Mouse (Mus musculus) kidney, adult 11 months (tissue): Measurements from ENCODE around the gene Eps8.

Source experiments
- DNase-seq: peaks from one replicate; pipeline ENCODE4 v3.0.0; 2022

Eps8 gene

DNA sequence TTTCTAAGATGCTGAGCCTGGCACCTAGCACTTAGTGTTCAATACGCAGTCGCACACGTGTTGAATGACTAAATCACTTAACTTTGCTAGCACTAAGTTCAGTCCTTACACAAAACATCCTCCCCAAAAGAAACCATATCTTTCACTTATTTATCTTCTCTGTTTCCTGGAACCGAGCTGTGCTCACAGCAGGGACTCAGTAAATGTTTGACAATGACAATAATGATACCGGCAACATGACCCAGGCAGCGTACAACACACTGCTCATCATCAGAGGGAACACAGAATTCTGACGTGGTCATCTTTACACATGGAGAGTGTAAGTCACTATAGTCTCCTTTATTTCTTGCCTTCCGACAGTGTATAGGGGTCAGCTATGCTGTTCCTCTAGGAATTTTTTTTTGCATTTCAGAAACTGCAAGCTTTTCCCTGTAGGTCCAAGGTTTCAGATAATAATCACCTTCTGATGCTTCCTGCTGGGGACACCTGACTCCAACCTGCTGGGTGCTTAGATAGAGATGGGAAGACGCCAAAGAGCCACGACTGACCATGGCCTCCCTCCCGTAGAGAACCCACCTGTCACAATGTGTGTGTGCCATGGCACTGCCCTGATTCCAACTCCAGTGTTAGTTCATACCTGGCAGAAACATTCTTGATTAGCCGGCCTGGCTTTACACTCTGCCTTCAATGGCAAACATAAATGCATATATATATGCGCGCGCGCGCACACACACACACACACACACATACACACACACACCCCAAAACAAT lies 46.3 kb downstream of the Eps8 start:
- DNase-seq = no peak

DNA sequence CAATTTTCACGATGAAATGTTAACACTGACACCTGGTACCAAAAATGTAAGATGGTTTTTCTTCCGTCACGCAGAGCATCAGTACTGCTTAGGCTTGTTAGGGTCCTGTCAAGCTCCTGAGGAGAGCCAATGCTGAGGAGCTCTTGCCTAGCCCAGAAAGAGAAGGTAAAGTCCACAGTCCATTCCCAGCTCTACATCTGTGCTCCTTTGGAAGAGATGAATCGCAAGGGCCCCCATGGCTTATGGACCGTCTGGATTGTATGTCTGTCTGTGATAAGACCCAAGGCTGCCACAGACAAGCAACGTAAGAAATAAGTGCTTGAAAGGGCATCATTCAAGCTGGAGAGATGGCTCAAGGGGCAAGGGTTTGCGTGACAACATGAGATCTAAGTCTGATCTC lies 48.1 kb downstream of the Eps8 start:
- DNase-seq = no peak

DNA sequence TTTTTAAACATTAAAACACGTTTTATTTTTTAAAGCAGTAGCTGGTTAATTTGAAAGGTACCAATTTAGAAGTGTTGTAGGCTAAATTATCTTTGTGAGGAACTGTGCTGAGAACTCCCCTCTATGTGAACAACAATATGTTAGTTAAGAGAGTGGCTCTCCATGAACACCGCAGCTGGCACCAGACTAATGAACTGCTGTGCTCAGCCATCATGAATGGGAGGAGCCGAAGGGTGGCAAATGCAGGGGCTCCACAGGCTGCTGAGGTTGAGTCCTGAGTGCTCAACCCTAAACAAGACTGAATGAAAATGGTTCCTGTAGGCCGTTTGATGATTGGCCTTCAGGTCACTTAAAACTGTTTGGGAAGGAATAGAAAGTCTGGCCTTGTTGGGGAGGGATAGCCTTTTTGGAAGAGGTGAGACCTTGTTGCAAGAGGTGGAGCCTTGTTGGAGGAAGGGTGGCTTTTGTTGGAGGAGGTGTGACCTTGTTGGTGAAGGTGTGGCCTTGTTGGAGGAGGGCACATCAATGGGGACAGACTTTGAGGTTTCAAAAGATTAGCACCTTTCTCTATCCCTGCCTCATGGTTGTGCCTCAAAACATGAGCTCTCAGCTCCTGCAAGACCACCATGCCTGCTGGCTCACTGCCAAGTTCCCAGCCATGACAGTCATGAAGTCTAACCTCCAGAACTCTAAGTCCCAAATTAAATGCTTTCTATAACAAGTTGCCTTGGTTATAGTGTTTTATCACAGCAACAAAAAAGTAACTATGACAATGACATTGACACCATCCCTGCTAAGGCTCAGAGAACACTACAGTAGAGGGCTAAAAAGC lies 50.0 kb downstream of the Eps8 start:
- no peak for DNase-seq

DNA sequence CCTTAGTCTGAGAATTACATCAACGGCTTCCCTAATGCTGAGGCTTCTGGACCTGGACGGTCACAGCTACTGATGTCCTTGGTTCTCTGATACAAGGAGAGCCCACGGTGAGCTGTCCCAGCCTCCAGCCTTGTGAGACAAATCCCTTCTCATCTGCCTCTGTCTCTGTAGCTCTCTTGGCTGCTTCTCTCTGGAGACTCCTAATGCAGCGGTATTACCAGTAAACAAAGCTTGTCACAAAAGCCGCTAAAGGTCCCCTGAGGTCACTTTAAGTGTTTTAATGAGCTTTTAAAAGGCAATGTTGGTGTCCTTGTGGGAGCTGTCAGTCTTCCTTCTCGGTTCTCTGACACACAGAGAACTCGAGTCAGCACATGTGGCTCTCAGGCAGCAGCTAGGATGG lies 56.4 kb downstream of the Eps8 start:
- no peak for DNase-seq

DNA sequence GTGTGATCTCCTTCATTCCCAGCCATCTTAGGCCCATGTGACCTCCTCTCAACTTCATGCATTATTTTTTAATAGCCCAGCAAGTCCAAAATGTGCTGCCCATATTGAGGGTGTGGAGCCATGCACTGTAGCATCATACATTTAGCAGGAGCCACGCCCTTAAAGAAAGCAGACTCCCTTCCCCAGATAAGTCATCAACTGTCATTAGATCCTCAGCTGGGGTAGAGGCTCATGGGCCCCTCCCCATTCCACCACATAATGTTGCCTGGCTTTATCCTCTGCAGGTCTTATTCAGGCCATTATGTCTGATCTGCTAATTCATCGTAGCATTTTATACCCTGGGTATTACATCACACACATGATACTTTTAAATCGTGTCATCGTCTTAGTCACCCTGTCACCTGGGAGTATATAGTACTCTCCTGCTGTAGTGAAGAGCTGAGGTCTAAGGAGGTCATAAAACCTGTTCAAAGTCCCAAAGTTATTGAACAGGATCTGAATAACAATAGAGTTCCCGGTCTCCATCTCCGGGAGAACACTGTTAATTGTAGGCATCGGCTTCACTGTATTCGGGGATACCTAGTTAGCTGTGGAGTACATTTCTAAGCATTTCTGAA lies 57.1 kb downstream of the Eps8 start:
- DNase-seq = no peak

DNA sequence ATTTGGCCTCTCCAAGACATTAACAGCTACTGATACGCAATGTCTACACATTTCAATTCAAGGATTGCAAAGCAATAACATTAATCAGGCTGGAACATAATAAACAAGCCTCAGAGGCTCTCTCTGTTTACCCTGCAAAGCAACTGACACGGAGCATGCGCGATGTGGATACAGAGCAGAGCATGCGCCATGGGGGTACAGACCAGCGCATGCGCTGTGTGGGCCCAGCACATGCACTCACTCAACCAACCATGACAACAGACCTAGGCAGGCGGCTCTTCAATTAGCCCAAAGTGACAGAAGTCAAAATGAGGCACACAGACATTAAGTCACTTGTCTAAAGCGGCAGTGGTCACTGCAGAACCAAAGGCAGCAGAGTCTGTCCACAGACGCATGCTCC lies 62.1 kb downstream of the Eps8 start:
- DNase-seq = no peak

DNA sequence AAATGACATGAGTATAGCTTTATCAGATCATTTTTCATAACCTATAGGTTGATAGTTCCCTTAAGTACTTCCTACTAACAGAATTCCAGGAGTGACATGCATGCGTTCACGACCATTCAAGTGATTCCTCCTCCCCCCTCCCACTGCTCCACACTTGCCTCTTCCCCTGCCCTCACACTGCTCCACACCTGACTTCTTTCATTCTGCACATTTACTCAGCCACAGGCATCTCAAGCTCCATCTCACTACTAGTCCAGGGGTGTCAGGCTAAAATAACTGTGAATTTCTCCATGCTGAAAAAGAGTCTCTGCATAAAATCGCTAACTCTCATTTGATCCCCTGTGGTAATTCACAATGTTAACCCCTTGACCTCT lies 65.4 kb downstream of the Eps8 start:
- DNase-seq = no peak

DNA sequence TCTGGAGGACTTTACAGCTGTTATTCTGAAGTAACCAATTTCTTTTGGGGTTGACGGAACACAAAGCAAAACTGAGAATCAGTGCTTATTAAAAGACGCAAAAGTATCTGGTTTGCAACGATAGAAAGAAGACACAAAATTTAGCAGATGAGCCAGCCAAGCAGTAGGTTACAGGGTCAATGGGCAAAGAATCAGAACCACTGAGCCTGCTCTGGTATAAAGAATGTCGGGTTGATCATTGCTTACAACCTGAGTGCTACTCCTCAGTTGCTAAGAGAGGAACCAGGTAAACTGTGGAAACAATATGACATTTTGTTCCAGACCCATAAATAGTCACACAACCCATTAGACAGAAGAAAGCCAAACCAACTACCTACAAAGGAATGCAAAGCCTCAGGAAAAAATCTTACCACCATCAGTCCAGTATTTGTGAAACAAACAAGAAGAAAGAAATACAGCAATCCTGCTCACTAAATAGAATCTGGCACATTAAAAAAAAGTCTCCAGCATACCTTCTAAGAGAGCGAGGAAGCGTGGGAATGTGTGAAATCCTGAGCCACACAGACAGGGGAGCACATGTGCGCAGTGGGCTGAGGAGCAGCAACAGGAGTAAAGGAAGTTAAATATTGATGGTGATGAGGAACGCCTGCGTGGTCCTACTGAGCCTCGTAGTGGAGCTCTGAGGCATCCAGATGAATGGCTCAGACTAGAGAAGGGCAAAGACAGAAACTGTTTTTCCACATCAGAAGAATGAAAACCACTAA lies 66.0 kb downstream of the Eps8 start:
- DNase-seq = no peak

DNA sequence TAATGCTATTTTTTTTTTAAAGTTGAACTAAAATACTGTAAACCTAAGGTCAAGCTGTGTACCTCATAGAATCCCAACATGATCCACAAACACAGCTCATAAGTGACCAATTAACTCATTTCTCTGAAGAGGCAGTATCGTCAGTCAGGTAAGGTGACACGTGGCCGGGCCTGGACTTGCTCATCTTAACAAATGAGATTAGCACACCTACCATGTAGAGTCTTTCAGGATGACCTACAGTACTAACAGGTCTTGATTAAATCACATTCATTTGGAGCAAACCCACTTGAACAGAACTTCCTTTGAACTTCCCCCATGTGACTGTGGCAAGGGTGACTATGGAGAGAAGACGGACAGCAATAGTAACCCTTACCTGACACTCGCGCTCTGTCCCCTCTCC lies 66.8 kb downstream of the Eps8 start:
- DNase-seq = peak; percentile 78

DNA sequence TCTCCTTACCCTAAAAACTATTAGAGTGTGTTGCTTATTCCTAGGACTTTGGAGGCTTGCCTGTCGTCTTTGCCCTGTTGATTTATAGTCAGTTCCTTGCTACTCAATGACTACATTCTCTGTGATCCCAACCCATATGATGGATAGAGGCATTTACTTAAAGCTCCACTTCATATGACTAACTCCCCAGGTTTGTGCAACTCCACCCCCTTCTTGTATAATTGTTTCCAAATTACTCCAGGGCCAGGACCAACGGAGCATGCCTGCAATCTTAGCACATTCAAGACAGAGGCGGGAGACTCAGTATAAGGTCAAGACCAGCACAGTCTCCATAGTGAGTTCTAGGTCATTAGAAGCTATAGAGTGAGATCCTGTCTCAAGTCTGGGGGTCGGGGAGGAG lies 69.4 kb downstream of the Eps8 start:
- no peak for DNase-seq

DNA sequence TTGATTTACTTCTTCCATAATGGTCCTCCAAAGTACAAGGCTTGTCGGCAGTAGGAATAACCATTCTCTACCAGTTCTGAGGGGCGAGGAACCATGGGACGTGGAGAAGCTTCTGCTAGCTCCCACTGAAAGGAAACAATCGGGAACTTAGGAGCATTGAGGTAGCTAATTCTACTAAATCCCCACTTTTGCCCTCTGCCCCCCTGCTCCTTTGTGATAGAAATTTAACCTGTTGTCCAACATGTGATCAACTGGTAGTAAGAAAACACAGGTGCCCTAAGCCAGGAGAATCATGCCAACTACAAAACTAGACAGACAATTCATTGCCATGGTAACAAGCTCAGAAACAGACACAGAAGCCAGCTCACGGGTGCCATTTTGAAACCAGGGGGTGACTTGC lies 71.6 kb downstream of the Eps8 start:
- DNase-seq = no peak

DNA sequence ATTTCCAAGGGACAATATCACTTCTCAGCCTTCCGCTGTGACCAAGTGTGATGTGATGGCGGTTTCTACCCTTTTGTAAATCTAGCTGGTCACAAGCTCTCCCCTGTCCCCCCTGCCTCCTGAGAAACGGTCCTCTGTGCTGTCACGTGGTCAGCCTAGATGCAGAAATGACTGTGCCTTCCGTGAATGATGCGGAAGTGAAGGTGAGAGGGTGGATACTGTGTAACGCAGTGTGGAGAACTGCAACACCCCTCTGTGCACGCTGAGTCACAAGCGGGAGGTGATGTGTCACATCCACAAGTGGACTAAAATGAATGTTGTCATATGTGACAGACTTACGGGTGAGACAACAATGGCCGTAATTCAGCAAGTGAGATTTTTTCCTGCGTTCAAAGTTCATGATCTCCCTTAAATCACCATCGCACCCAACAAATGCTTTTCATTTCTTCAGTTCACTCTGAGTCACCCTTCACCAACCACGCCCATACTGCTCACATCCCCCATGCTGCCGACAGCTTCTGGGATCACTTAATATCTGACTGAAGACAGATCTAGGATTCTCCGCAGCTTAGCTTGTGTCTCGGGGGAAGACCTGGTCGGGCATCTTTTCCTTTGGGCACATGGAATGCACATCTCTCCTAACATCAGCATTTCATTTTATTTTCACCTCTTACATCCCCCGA lies 72.3 kb downstream of the Eps8 start:
- DNase-seq = no peak

DNA sequence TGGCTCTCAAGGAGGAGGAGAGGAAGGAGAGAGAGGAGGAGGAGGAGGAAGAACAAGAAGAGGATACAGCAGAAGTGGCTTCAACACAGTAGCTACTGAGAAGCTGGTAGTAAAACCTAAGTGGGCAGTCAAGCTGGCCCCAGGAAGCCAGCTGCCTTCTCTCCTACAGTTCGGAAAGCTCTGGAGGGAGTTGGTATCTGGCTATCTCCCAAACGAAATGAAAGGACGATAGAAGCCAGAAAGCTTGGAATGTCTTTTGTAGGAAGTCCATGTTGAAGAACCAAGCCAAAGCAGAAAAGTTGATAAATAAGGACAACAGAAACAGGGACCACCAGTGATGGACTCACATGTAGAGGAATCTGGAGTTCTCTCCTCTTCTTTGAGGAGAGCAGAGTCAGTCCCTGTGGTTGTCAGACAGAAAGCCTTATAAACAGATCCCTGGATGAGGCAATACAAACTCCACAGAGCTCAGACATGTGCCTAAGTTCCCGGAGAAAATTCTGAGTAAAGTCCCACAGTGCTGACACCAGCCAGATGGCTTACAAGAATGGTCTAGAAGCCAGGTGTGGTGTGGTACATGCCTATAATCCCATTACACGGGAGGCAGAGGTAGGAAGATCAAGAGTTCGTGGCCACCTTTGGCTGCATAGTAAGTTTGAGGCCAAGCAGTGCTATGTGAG lies 73.2 kb downstream of the Eps8 start:
- no peak for DNase-seq

DNA sequence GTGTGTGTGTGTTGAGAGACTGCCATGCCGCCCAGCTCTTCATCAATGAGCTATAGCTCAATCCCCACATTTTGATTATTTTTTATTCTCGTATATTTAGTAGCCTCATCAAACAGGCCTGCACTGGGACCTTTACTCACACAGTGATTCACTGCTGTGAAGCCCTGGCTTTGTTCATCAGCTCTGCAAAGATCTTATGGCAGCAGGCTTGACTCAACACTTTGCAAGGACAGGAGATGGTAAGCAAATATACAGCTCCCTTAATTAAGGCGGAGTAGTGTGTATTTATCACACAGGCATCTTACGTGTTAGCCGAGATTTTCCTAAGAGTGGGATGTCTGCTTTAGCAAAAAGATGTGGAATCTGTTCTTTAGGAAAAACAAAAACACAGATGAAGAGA lies 74.2 kb downstream of the Eps8 start:
- DNase-seq = no peak

DNA sequence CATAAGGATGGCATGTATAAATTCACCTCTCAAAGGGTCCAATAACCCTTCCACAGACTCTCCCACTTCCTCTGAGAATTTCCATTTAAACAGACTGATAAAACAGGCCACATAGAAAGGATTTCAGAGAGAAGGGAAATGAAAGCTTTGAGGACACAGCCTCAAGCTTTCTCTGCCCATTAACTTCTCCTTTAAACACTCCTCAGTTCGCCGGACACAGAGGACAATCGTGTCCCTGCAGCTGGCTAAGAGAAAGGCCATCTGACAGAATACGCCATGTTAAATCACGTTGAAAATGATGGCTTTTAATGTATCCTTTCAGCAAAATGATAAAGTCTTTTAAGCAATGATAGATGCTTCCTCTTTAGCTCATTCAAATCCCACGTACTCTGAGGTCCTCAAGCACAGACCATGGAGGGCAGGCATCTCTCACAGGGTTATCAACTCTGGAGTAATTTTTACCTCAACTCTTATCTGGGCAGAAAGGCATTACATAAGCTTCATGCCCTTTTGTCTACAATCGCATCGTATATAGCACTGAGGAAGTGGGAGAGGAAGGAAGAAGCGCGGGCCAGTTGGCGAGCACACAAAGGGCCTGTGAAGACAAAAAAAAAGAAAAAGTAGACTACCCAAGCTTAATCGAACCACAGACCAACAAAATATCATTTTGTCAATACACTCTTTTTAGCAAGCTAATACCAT lies 77.9 kb downstream of the Eps8 start:
- DNase-seq = no peak

DNA sequence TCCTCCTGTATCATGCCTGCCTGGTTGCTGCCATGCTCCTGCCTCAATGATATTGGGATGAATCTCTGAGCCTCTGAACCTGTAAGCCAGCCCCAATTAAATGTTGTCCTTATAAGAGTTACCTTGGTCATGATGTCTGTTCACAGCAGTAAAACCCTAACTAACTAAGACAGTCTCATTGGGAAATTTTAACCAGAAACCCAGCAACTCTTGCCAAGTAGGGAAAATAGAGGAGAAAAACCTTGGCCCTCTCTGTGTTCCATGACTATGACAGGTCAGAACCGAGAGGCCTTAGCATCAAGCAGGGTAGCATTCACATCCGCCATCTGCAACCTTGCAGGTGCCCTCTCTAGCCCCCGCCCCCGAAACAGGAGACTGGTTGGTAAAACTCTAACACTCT lies 78.6 kb downstream of the Eps8 start:
- no peak for DNase-seq

DNA sequence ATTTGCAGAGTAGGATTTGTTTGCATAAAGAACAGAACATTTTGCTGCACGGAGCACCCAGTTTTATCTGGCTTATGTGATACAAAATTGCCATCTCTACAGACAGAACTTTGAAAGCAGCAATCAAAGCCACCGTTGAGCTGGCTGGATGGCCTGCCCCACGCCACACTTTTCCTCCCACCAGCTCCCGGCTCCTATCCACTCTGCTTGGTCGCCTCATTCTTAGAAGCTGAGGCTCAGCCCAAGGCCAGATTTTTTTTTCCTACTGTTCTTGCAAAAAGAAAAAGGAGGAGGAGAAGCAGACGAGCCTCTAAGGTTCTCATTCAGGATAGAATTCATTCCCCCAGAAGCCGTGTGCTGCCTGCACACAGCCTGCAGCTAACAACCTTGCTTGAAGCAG lies 80.8 kb downstream of the Eps8 start:
- no peak for DNase-seq

DNA sequence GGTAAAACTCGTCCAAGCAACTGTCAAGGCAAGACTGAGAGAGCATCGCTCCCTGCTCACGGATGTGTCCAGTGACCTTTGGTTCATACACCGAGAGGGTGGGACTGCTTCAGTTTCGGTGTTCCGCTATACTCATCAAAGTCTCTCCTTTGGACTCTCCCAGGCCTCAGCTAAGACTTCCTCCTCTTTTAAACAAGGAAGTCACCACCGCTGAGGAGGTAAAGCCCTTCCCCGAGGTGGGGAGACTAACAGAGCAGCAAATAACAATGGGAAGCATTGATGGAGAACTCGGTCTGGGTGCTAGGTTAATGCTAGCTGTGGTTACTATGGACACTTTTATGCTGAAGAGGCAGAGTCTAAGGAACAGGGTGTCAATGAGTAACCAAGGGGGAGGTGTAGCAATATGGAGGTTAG lies 84.0 kb downstream of the Eps8 start:
- peak; percentile 82 for DNase-seq

DNA sequence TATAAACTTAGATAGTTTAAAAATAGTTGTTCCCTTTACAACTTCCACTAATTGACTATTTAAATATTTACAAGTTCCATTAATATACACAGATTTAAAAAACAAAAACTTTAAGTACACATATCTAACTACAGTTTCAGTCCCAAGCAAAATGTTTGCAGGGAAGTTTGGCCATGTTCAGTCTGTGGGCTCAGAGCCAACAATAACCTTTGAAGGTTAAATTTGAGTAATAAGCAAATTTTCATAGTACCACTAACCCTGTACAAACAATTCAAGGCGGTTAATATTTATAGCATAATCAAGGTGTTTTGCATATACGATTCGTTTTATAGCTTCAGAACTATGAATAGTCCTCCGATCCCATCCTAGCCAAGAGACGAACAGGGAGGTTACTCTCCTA lies 84.7 kb downstream of the Eps8 start:
- no peak for DNase-seq

DNA sequence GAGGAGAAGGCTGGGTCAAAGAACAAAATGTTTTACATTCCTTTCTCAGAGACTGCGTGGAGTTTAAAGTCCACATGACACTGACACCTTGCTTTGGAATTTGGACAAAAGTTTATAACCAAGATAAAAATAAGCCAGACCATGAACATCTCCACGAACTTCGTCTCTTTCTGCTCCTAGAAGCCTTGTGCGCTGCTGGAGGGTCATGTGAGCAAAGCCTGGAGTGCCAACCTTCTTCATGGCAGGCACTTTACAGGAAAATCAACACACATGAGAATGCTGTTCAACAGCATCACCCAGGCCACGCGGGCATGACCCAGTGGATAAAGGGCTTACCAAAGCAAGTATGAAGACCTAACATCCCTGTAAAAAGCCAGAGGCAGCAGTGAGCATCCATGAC lies 85.6 kb downstream of the Eps8 start:
- DNase-seq = peak; percentile 61

DNA sequence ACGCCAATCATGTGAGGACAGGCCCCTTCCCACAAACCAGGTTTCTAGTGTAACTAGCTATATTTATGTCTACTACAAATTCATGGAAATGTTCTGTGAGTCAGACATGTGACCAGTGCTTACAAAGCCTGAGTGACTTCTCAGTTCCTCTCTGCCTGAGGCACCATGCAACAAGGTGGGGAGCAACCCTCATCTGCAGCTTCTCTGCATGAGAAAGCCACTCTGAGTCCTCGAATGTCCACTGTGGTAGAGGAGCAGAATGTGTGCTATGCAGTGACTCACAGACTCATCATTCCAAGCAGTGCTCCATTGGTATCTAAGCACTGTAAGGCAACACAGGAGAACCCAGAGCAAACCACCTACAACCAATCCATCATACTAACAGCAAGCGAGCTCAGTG lies 88.8 kb downstream of the Eps8 start:
- DNase-seq = no peak

DNA sequence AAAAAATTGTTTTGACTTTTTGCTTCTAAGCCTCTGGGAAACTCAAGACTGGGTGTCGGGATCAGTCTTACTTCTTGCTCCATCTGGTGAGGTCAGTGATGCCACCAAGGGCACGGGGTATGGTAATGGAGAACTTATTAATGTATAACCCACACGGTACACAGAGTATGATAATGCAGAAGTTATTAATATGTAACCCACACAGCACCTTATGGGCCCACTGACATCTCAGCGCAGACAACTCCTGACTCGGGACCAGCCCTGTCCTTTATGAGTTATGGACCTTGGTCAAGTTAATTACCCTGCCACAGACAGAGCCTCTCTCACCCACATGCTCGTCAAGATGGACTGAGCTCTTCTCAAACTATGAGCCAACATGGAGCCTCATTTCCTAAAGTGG lies 89.2 kb downstream of the Eps8 start:
- peak; percentile 58 for DNase-seq
